Mouse (Mus musculus) testis, postnatal 10 days (tissue): ENCODE results near the gene Bbx.

Source experiments
- DNase-seq: peaks from one replicate; pipeline ENCODE4 v3.0.0; 2021; ENCODE audit warnings: low spot score

Gene Bbx

GRCm38 (mm10) chr16:50230624-50231023 lies 201.6 kb downstream of the Bbx start:
- DNase-seq: no peak

- DNase-seq: no peak
Measured at GRCm38 (mm10) chr16:50228833-50229232, 203.4 kb downstream of the Bbx start.

- no peak for DNase-seq
Measured at GRCm38 (mm10) chr16:50226274-50226673, 205.9 kb downstream of the Bbx start.

GRCm38 (mm10) chr16:50224946-50225345 lies 207.2 kb downstream of the Bbx start:
- no peak for DNase-seq

GRCm38 (mm10) chr16:50220734-50221501 lies 211.3 kb downstream of the Bbx start:
- DNase-seq: peak; percentile 49

- no peak for DNase-seq
Measured at GRCm38 (mm10) chr16:50217084-50217483, 215.1 kb downstream of the Bbx start.

GRCm38 (mm10) chr16:50211727-50212126 lies 220.5 kb downstream of the Bbx start:
- no peak for DNase-seq

- DNase-seq: no peak
Measured at GRCm38 (mm10) chr16:50211231-50211630, 221.0 kb downstream of the Bbx start.

- DNase-seq: no peak
Measured at GRCm38 (mm10) chr16:50210742-50211141, 221.4 kb downstream of the Bbx start.

GRCm38 (mm10) chr16:50204944-50205343 lies 227.2 kb downstream of the Bbx start:
- no peak for DNase-seq

- peak; percentile 53 for DNase-seq
Measured at GRCm38 (mm10) chr16:50201546-50202151, 230.5 kb downstream of the Bbx start.

- no peak for DNase-seq
Measured at GRCm38 (mm10) chr16:50200214-50200613, 232.0 kb downstream of the Bbx start.

GRCm38 (mm10) chr16:50196118-50196517 lies 236.1 kb downstream of the Bbx start:
- no peak for DNase-seq

GRCm38 (mm10) chr16:50192626-50193025 lies 239.6 kb downstream of the Bbx start:
- DNase-seq: no peak

GRCm38 (mm10) chr16:50189108-50189507 lies 243.1 kb downstream of the Bbx start:
- DNase-seq: no peak

GRCm38 (mm10) chr16:50186604-50187003 lies 245.6 kb downstream of the Bbx start:
- no peak for DNase-seq

GRCm38 (mm10) chr16:50185041-50185440 lies 247.1 kb downstream of the Bbx start:
- DNase-seq: peak; percentile 46

GRCm38 (mm10) chr16:50182988-50183387 lies 249.2 kb downstream of the Bbx start:
- DNase-seq: no peak

- DNase-seq: no peak
Measured at GRCm38 (mm10) chr16:50182561-50182960, 249.6 kb downstream of the Bbx start.

- no peak for DNase-seq
Measured at GRCm38 (mm10) chr16:50172760-50173159, 259.4 kb downstream of the Bbx start.

GRCm38 (mm10) chr16:50170812-50171211 lies 261.4 kb downstream of the Bbx start:
- DNase-seq: no peak

- no peak for DNase-seq
Measured at GRCm38 (mm10) chr16:50167983-50168299, 264.2 kb downstream of the Bbx start.

GRCm38 (mm10) chr16:50167231-50167982 lies 264.8 kb downstream of the Bbx start:
- no peak for DNase-seq
